18 mouse cellular contexts compared by ENCODE assay signal in genomic region chr2:166417628-166418027, GRCm38 (mm10).
A peak's percentile ranks its signal among the peaks of the same experiment; 100 is the strongest.
DNase-seq lines count a peak whose midpoint lies in the region; ATAC-seq lines count a peak whose summit lies in the region.
"Had no signal": no experiment of that assay in that cellular context is flagged by ENCODE, and none has a peak within 500 bp of the region (broad histone marks: within the 10 kb centered on the region; RNA-seq: fewer than 3 reads in every experiment).

No protein-coding gene starts in this region.

- ATAC-seq in hindbrain, embryonic 14.5 days (ENCODE audit: low FRiP score) = no peak
- ATAC-seq in heart, embryonic 12.5 days (ENCODE audit: insufficient number of reproducible peaks, low FRiP score) = no peak
- ATAC-seq: forebrain, embryonic 13.5 days; intestine, postnatal 0 days had no signal

- H3K9me3 ChIP-seq in hindbrain, embryonic 14.5 days (ENCODE audit: control insufficient read depth, low read length) = no peaks in the 10 kb centered on the region
- 0 out of 2 replicates have a peak, but pooled peaks cover 3% of the 10 kb centered on the region for H3K9me3 ChIP-seq in heart, embryonic 12.5 days (replicated peaks)
- H3K9me3 ChIP-seq: embryonic facial prominence, embryonic 15.5 days; forebrain, embryonic 13.5 days; hindbrain, embryonic 12.5 days; lung, embryonic 15.5 days; neural tube, embryonic 13.5 days had no signal

- no peaks in the 10 kb centered on the region for H3K36me3 ChIP-seq in hindbrain, embryonic 14.5 days (replicated peaks; ENCODE audit: control insufficient read depth, insufficient read depth)
- H3K36me3 ChIP-seq in heart, embryonic 12.5 days = no peaks in the 10 kb centered on the region
- H3K36me3 ChIP-seq: embryonic facial prominence, embryonic 15.5 days; hindbrain, embryonic 12.5 days; lung, embryonic 15.5 days; neural tube, embryonic 13.5 days had no signal

- H3K4me3 ChIP-seq in hindbrain, embryonic 14.5 days (replicated peaks; ENCODE audit: low read length) = no peak overlapping the region
- no peak overlapping the region for H3K4me3 ChIP-seq in heart, embryonic 12.5 days
- H3K4me3 ChIP-seq: embryonic facial prominence, embryonic 15.5 days; forebrain, embryonic 13.5 days; hindbrain, embryonic 12.5 days; lung, embryonic 15.5 days; neural tube, embryonic 13.5 days had no signal

- H3K27me3 ChIP-seq in hindbrain, embryonic 14.5 days (ENCODE audit: control insufficient read depth, insufficient read depth, low read length) = peaks cover 6% of the 10 kb centered on the region; the same call in 1 of the 2 replicates
- H3K27me3 ChIP-seq in heart, embryonic 12.5 days (replicated peaks) = no peaks in the 10 kb centered on the region
- H3K27me3 ChIP-seq: embryonic facial prominence, embryonic 15.5 days; hindbrain, embryonic 12.5 days had no signal

- no peak overlapping the region for H3K27ac ChIP-seq in hindbrain, embryonic 14.5 days
- H3K27ac ChIP-seq in heart, embryonic 12.5 days (ENCODE audit: poor library complexity, severe bottlenecking) = no peak overlapping the region
- H3K27ac ChIP-seq: embryonic facial prominence, embryonic 15.5 days; forebrain, embryonic 13.5 days; hindbrain, embryonic 12.5 days; lung, embryonic 15.5 days; neural tube, embryonic 13.5 days had no signal

- DNase-seq in right cerebral cortex, adult 18-20 months = peak; percentile 83
- DNase-seq in right cerebral cortex, postnatal 4 days = no peak
- peak; percentile 55 to 60 for DNase-seq in layer of hippocampus, postnatal 10 days (ENCODE audit: low spot score in 2 of 2)
- peak; percentile 79 to 87 for DNase-seq in left cerebral cortex, postnatal 36 days (ENCODE audit: low spot score in 2 of 2)
- no peak for DNase-seq in cerebellum, postnatal 14 days
- no peak for DNase-seq in thymus, postnatal 0 days (ENCODE audit: low spot score)
- no peak for DNase-seq in hindbrain, embryonic 14.5 days (ENCODE audit: low spot score)
- DNase-seq: cerebellum, adult 11-12 months; gastrocnemius, postnatal 25 days; kidney, postnatal 25 days; liver had no signal

- no peak overlapping the region for H3K4me2 ChIP-seq in hindbrain, embryonic 14.5 days (replicated peaks)
- H3K4me2 ChIP-seq in heart, embryonic 12.5 days = no peak overlapping the region
- H3K4me2 ChIP-seq: embryonic facial prominence, embryonic 15.5 days; forebrain, embryonic 13.5 days; hindbrain, embryonic 12.5 days; lung, embryonic 15.5 days; neural tube, embryonic 13.5 days had no signal

- H3K9ac ChIP-seq in hindbrain, embryonic 14.5 days = no peak overlapping the region
- H3K9ac ChIP-seq in heart, embryonic 12.5 days = no peak overlapping the region
- H3K9ac ChIP-seq: embryonic facial prominence, embryonic 15.5 days; forebrain, embryonic 13.5 days; hindbrain, embryonic 12.5 days; lung, embryonic 15.5 days; neural tube, embryonic 13.5 days had no signal

- intact Hi-C loops in left cerebral cortex, postnatal 36 days (cut with DNase I) = loop anchor here (2.0 kb wide), 1 partner anchor 15 kb away; no protein-coding TSS in a partner anchor

- H3K4me1 ChIP-seq in hindbrain, embryonic 14.5 days (replicated peaks; ENCODE audit: control insufficient read depth, insufficient read depth, low read length) = peaks cover 13% of the 10 kb centered on the region
- peaks cover 22% of the 10 kb centered on the region for H3K4me1 ChIP-seq in heart, embryonic 12.5 days (replicated peaks)

- 82% methylated on average over 10 of the region's 10 CpGs for WGBS in hindbrain, embryonic 14.5 days
- 84% methylated on average over 10 of the region's 10 CpGs for WGBS in heart, embryonic 12.5 days

Comparison
In these comparisons a context has a peak if more than half of its experiments do, and no peak if none do; other contexts are left out.
1. DNase-seq: peak in right cerebral cortex, adult 18-20 months (single experiment), layer of hippocampus, postnatal 10 days (2 of 2) and left cerebral cortex, postnatal 36 days (2 of 2); none in right cerebral cortex, postnatal 4 days (single experiment), cerebellum, postnatal 14 days (0 of 2), thymus, postnatal 0 days (single experiment) and hindbrain, embryonic 14.5 days (single experiment).